Mouse (Mus musculus) liver, postnatal 0 days (tissue): ENCODE measurements around the gene Pigo. TPM values are rescaled to one million over a fixed set of nuclear protein-coding genes. Genes with fewer than 3 reads are reported as not detected.
A peak's percentile ranks its signal among the peaks of the same experiment; 100 is the strongest.
"Not testable (repeated sequence)": the region's sequence is repeated elsewhere in the genome, so short reads cannot be mapped to it uniquely, and the experiment has no call there.

Source experiments
- ATAC-seq: fragments of 200-750 bp; cut with Nextera tagmentation; 2 replicates; pipeline ENCODE4 v1.8.0; 2017; ENCODE audit warnings: mild to moderate bottlenecking, moderate library complexity
- DNase-seq: peaks from one replicate; pipeline ENCODE4 v3.0.0-alpha.2; 2016
- H3K27ac ChIP-seq: fragments of 300-500 bp; sonication (generic); 2 replicates; pipeline ENCODE4 v1.5.1; 2014; ENCODE audit warnings: antibody characterized with exemption, moderate library complexity, mild to moderate bottlenecking, low read depth
- H3K27me3 ChIP-seq: fragments of 300-500 bp; sonication (generic); 2 replicates; pipeline ENCODE4 v1.6.1; 2014; ENCODE audit warnings: low read length, control low read depth, mixed read lengths; ENCODE audit not compliant: insufficient read depth
- H3K36me3 ChIP-seq: fragments of 300-500 bp; sonication (generic); replicated peaks from 2 replicates; pipeline ENCODE4 v1.6.1; 2014; ENCODE audit warnings: mild to moderate bottlenecking, control low read depth, low read length, moderate library complexity, mixed read lengths; ENCODE audit not compliant: insufficient read depth
- H3K4me1 ChIP-seq: fragments of 300-500 bp; sonication (generic); 2 replicates; pipeline ENCODE4 v1.6.1; 2014; ENCODE audit warnings: antibody characterized with exemption, mild to moderate bottlenecking, control low read depth; ENCODE audit not compliant: insufficient read depth
- H3K4me2 ChIP-seq: fragments of 300-500 bp; sonication (generic); 2 replicates; pipeline ENCODE4 v1.6.1; 2014; ENCODE audit warnings: low read depth, mild to moderate bottlenecking, low read length, moderate library complexity, mixed read lengths
- H3K4me3 ChIP-seq: fragments of 300-500 bp; sonication (generic); 2 replicates; pipeline ENCODE4 v1.5.1; 2014; ENCODE audit warnings: low read depth, low read length
- H3K9ac ChIP-seq: fragments of 300-500 bp; sonication (generic); replicated peaks from 2 replicates; pipeline ENCODE4 v1.6.1; 2014; ENCODE audit warnings: mild to moderate bottlenecking, moderate library complexity
- H3K9me3 ChIP-seq: fragments of 300-500 bp; sonication (generic); 2 replicates; pipeline ENCODE4 v1.6.1; 2016; ENCODE audit warnings: mild to moderate bottlenecking, control low read depth, low read length, mixed read lengths
- CTCF ChIP-seq: sonication (generic); IDR thresholded peaks from 2 replicates; pipeline ENCODE4 v1.5.1; 2016; ENCODE audit warnings: antibody characterized with exemption, low read depth
- EP300 ChIP-seq: IDR thresholded peaks from 2 replicates; pipeline ENCODE4 v1.6.1; 2016; ENCODE audit warnings: antibody characterized with exemption, low read depth, mild to moderate bottlenecking
- WGBS: fragments of 180-500 bp; shearing (Covaris S2); extraction: QIAGEN DNeasy Blood & Tissue Kit; methylation state at CpG from one replicate; pipeline ENCODE4 v1.1.7; 2014; ENCODE audit not compliant: insufficient replicate concordance; 5-methylcytosine and 5-hydroxymethylcytosine counted together
- polyA plus RNA-seq: library from polyadenylated mRNA; unstranded; fragments of >200 nt; fragmentation: Nextera tagmentation; extraction: Ambion mirVana; gene quantifications from 2 replicates; pipeline ENCODE4 v1.2.1, GENCODE M21; 2015

The Pigo gene
- polyA plus RNA-seq, 1 experiment from 2014 or later = 8.3 TPM

- H3K9ac ChIP-seq = peak within 1 kb of the TSS; percentile 84
- peak; percentile 83 for ATAC-seq
- peaks cover 6% of the 10 kb centered on the region; the same call in 1 of the 2 replicates for H3K4me1 ChIP-seq
- H3K9me3 ChIP-seq = no peaks in the 10 kb centered on the region
- H3K4me3 ChIP-seq = peak within 1 kb of the TSS; percentile 88
- under 1% methylated on average over 37 of the region's 37 CpGs for WGBS
- TF ChIP-seq CTCF (no peak), EP300 (no peak)
- H3K4me2 ChIP-seq = peak within 1 kb of the TSS; percentile 96
- H3K27me3 ChIP-seq = no peaks in the 10 kb centered on the region
- DNase-seq = peak; percentile 82
- H3K27ac ChIP-seq = peak within 1 kb of the TSS; percentile 61
- no peaks in the 10 kb centered on the region for H3K36me3 ChIP-seq
Observed at GRCm38 (mm10) chr4:43010161-43011038, 15.2 kb downstream of the Pigo start, which contains the start of gene Fancg. Gene Fancg (minus strand): TSS chr4:43010506.

DNA sequence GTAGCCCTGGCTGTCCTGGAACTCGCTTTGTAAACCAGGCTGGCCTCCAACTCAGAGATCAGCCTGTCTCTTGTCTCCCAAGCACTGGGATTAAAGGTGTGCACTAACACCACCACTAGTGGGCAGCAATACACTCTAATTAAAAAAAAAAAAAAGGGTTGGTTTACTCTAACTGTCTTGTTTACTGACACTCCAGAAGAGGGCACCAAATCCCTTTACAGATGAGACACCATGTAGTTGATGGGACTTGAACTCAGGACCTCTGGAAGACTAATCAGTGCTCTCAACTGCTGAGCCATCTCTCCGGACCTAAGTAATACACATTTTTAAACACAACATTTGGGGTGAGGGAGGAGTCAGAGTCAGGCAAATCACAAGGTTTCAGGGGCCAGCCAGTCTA, 19.9 kb downstream of the Pigo start:
- WGBS = 59% methylated on average over 2 of the region's 2 CpGs
- ATAC-seq (peak; percentile 52), DNase-seq (no peak)
- H3K4me3 ChIP-seq = no peak overlapping the region
- H3K9me3 ChIP-seq = no peaks in the 10 kb centered on the region
- no peak overlapping the region for H3K9ac ChIP-seq
- H3K4me1 ChIP-seq = peaks cover 6% of the 10 kb centered on the region; the same call in 1 of the 2 replicates
- no peak overlapping the region for H3K4me2 ChIP-seq
- no peaks in the 10 kb centered on the region for H3K27me3 ChIP-seq
- H3K36me3 ChIP-seq = no peaks in the 10 kb centered on the region; the same call in 1 of the 2 replicates
- TF ChIP-seq CTCF (peak; percentile 82), EP300 (no peak)
- H3K27ac ChIP-seq = no peak overlapping the region

DNA sequence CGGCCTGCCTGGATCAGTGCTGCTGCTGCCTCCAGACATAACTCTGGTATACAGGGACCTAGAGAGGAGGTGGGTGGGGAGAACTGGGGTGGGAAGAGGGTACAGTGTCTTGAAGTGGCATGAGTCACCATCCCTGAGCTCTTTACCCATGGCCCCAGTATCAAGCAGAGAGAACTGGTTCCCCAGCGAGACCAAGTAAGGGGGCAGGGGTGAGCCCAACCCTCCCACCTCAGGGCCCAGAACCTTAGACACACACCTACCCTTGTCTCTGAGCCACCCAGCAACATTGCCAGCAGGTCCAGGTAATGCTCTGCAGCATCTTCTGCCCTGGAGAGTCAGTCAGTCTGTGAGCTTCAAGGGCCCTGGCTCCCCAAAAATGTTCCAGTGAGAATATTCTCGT, 20.7 kb downstream of the Pigo start:
- TF ChIP-seq CTCF = no peak
- no peak for TF ChIP-seq EP300
- no peak for ATAC-seq
- H3K9me3 ChIP-seq = no peaks in the 10 kb centered on the region
- H3K27ac ChIP-seq = no peak overlapping the region
- no peak for DNase-seq
- no peak overlapping the region for H3K4me3 ChIP-seq
- H3K4me1 ChIP-seq = peaks cover 6% of the 10 kb centered on the region; the same call in 1 of the 2 replicates
- H3K36me3 ChIP-seq = no peaks in the 10 kb centered on the region; the same call in 1 of the 2 replicates
- H3K27me3 ChIP-seq = no peaks in the 10 kb centered on the region
- H3K4me2 ChIP-seq = no peak overlapping the region
- H3K9ac ChIP-seq = no peak overlapping the region
- 90% methylated on average over 3 of the region's 3 CpGs for WGBS

DNA sequence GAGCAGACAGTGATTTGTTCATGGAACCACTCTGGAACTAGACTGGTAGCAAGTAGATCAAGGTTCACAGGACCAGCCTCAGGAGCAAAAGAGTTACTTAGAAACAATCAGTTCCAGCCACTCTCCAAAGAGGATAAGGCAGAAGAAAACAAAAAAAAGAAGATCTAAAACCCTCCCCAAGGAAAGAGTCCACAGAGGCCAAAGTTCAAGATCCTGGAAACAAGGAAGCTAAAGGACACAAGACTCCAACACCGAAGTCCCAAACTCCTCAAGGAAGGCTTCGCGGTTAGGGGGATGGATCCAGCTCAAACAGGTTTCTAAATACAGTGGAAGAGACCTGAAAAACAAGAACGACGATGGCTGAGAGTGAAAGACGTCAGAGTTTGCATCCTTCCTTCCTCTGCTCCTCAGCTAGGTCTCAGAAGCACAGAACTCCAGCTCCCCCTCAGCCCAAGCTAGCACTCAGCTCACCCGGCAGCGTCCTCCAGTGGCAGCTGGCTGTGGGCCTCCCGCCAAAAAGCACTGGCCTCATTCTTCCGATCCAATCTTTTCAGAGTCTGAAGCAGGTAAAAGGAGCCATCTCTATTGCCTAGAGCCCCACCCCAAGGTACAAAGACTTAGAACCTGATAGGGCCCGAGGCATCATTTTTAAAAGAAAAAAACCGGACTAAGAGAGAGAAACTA, 22.7 kb downstream of the Pigo start:
- Histone ChIP-seq H3K9me3 (no peaks in the 10 kb centered on the region), H3K27me3 (no peaks in the 10 kb centered on the region), H3K4me2 (no peak overlapping the region), H3K9ac (no peak overlapping the region), H3K4me3 (no peak overlapping the region), H3K27ac (no peak overlapping the region), H3K36me3 (no peaks in the 10 kb centered on the region; the same call in 1 of the 2 replicates), H3K4me1 (peaks cover 12% of the 10 kb centered on the region)
- TF ChIP-seq CTCF (no peak), EP300 (no peak)
- ATAC-seq (no peak), DNase-seq (no peak)
- 80% methylated on average over 12 of the region's 12 CpGs for WGBS

GRCm38 (mm10) chr4:43001272-43001671, 24.3 kb downstream of the Pigo start:
- H3K4me3 ChIP-seq = no peak overlapping the region
- H3K9me3 ChIP-seq = no peaks in the 10 kb centered on the region
- H3K27ac ChIP-seq = no peak overlapping the region
- DNase-seq = no peak
- WGBS = 85% methylated on average over 2 of the region's 2 CpGs
- no peak for TF ChIP-seq EP300
- no peak overlapping the region for H3K9ac ChIP-seq
- H3K4me2 ChIP-seq = no peak overlapping the region
- peaks cover 4% of the 10 kb centered on the region for H3K36me3 ChIP-seq
- no peak for ATAC-seq
- no peaks in the 10 kb centered on the region for H3K27me3 ChIP-seq
- peaks cover 19% of the 10 kb centered on the region for H3K4me1 ChIP-seq

DNA sequence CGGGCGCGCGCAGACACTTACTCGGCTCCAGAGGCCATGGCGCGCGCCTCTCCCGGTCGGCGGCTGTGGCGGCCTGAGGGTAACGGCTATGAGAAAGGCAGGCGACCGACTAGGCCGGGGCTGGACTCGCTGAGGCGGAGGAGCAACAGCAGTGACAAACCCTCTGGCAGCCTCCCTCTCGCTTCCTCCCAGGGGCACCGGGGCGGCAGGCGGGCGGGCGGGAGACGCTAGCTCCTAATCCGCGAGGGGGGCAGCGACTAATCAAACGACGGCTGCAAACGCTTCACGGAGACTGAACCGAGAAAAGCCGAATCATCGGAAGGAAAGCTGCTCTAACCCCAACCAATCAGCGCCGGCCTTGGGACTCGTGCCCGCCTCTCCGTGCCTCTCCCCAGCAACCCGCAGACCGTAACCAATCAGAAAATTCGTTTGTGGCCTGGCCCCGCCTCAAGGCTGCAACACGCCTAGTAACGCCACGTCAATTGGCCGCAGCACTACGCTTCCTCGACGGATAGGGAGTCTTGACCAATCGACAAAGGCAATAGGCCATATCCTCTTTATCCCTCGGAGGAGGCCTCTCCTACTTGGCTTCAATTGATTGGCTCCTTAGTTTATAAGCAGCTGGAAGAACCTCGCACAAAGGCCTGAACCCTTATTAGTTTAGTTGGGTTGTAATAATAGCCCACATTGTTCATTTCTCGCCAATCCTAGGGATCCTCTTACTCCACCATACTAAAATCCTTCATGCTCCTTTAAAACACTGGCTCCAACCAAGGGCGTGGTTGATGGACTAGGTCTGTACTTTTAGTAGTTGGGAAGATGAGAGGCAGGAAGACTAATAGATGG, 25.3 kb downstream of the Pigo start, which contains the start of gene Vcp:
TSS of gene Vcp (minus strand) at position 367 of the 846 bp plus-strand sequence.
- H3K9ac ChIP-seq = peak within 1 kb of the TSS; percentile 98
- peak within 1 kb of the TSS; percentile 78 for H3K4me2 ChIP-seq
- not testable (repeated sequence) for H3K36me3 ChIP-seq, H3K9me3 ChIP-seq, H3K27me3 ChIP-seq
- ATAC-seq = peak; percentile 97
- H3K27ac ChIP-seq = peak within 1 kb of the TSS; percentile 99
- H3K4me3 ChIP-seq = peak within 1 kb of the TSS; percentile 95
- DNase-seq = peak; percentile 99
- WGBS = 2% methylated on average over 42 of the region's 56 CpGs
- peaks cover 19% of the 10 kb centered on the region for H3K4me1 ChIP-seq
